Mouse (Mus musculus) embryo, embryonic 11 days (tissue): ENCODE measurements around the gene Olfr31.

ENCODE experiments used
- DNase-seq: peaks from one replicate; pipeline ENCODE4 v3.0.0-alpha.2; 2015

The Olfr31 gene

GRCm38 (mm10) chr14:14322528-14322927 is at the start of gene Olfr31:
Olfr31 (plus strand) TSS chr14:14322828.
- DNase-seq: no peak

- DNase-seq: no peak
Observed at GRCm38 (mm10) chr14:14294426-14294825, 28.2 kb upstream of the Olfr31 start.

- DNase-seq: no peak
Observed at GRCm38 (mm10) chr14:14308938-14309337, 13.7 kb upstream of the Olfr31 start.

GRCm38 (mm10) chr14:14309416-14309815 is 13.2 kb upstream of the Olfr31 start:
- no peak for DNase-seq

- peak; percentile 95 for DNase-seq
Observed at GRCm38 (mm10) chr14:14345113-14345871, 22.7 kb downstream of the Olfr31 start.

- peak; percentile 81 for DNase-seq
Observed at GRCm38 (mm10) chr14:14345948-14346812, 23.6 kb downstream of the Olfr31 start, which contains the start of gene Il3ra. Il3ra (plus strand) TSS chr14:14346275.

- peak; percentile 33 for DNase-seq
Observed at GRCm38 (mm10) chr14:14346813-14347100, 24.1 kb downstream of the Olfr31 start.

- peak; percentile 13 for DNase-seq
Observed at GRCm38 (mm10) chr14:14347151-14347835, 24.7 kb downstream of the Olfr31 start.

- peak; percentile 7 for DNase-seq
Observed at GRCm38 (mm10) chr14:14347836-14348621, 25.4 kb downstream of the Olfr31 start.

GRCm38 (mm10) chr14:14348674-14349401 is 26.2 kb downstream of the Olfr31 start:
- DNase-seq: no peak

- DNase-seq: peak; percentile 12
Observed at GRCm38 (mm10) chr14:14349485-14350262, 27.0 kb downstream of the Olfr31 start.

GRCm38 (mm10) chr14:14350263-14351147 is 27.9 kb downstream of the Olfr31 start:
- no peak for DNase-seq

- DNase-seq: no peak
Observed at GRCm38 (mm10) chr14:14351148-14351455, 28.5 kb downstream of the Olfr31 start.

GRCm38 (mm10) chr14:14351721-14352590 is 29.3 kb downstream of the Olfr31 start:
- peak; percentile 2 for DNase-seq

- DNase-seq: peak; percentile 9
Observed at GRCm38 (mm10) chr14:14352606-14353005, 30.0 kb downstream of the Olfr31 start.

GRCm38 (mm10) chr14:14353081-14353732 is 30.6 kb downstream of the Olfr31 start:
- DNase-seq: peak; percentile 18

- DNase-seq: peak; percentile 7
Observed at GRCm38 (mm10) chr14:14353740-14354510, 31.3 kb downstream of the Olfr31 start.
